Mouse (Mus musculus) cerebellum, adult 2 months (tissue): ENCODE data around the gene Pml. TPM values are rescaled to one million over a fixed set of nuclear protein-coding genes. Genes with fewer than 3 reads are reported as not detected.

Experiments
- DNase-seq, 2 experiments: peaks; one replicate each; pipeline ENCODE4 v3.0.0; 2021
- H3K27ac ChIP-seq: fragments of 200-500 bp; 2 replicates; pipeline ENCODE4 v1.5.1; 2012; ENCODE audit warnings: low read length, control low read depth, inconsistent platforms; ENCODE audit not compliant: insufficient read depth
- H3K27me3 ChIP-seq: fragments of 200-500 bp; 2 replicates; pipeline ENCODE4 v1.6.1; 2012; ENCODE audit warnings: inconsistent platforms, mild to moderate bottlenecking, low read length, moderate library complexity; ENCODE audit not compliant: control insufficient read depth, insufficient read depth
- H3K4me1 ChIP-seq: fragments of 200-500 bp; 2 replicates; pipeline ENCODE4 v1.6.1; 2011; ENCODE audit warnings: low read length; ENCODE audit not compliant: control insufficient read depth, insufficient read depth
- H3K4me3 ChIP-seq: fragments of 200-500 bp; replicated peaks from 2 replicates; pipeline ENCODE3; 2011; ENCODE audit warnings: mild to moderate bottlenecking, low read depth, low read length, control low read depth; ENCODE audit not compliant: insufficient read depth
- CTCF ChIP-seq: fragments of 200-500 bp; IDR thresholded peaks from 2 replicates; pipeline ENCODE4 v1.5.1; 2011; ENCODE audit warnings: low read depth, mild to moderate bottlenecking, control low read depth, low read length, moderate library complexity, borderline replicate concordance; ENCODE audit not compliant: insufficient read depth
- POLR2A ChIP-seq: fragments of 200-500 bp; IDR thresholded peaks from 2 replicates; pipeline ENCODE4 v1.6.1; 2011; ENCODE audit warnings: low read length, control low read depth, borderline replicate concordance; ENCODE audit not compliant: insufficient read depth
- WGBS: fragments of 180-500 bp; shearing (Covaris S2); methylation state at CpG from one replicate; pipeline ENCODE4 v1.1.7; 2018; 5-methylcytosine and 5-hydroxymethylcytosine counted together
- polyA plus RNA-seq: library from polyadenylated mRNA; depleted of rRNA; stranded (reverse); fragments of >200 nt; gene quantifications from 2 replicates; pipeline ENCODE4 v1.2.3, GENCODE M21; 2012

Pml gene
- polyA plus RNA-seq, 1 experiment, result 9.9 TPM

DNA sequence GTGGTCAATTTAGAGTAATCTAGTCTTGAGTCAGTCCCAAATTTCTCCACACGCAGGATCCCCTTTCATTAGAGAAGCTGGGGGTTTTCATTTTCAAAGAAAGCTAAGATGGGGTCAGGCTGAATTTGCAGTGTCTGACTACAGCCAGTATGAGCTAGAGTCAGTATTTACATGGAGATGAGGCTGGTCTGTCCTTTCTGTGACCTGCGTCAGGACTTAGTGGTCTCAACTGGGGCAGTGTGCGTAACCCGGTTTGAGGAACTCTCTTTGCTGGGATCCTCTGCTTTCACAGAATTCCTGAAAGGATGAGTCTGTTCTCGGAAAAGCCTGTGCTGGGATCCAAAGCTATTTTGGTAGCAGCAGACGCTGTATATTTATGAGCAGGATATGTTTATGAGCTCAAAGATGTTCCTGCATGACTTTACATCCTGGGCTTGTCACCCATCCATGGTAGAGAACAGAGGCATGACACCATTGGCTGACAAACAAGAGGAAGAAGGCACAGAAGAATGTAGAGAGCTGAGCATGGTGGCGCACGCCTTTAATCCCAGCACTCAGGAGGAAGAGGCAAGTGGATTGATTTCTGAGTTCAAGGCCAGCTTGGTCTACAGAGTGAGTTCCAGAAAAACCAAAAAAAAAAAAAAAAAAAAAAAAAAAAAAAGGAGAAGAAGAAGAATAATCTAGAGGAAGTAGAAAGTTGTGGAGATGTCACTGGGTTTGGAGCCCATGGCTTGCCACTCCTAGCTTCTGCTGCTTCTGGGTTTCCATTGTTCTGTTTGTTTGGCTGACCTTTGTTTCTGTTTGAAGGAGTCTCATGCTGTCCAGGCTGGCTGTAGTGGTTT, 39.9 kb downstream of the Pml start:
- Histone ChIP-seq H3K27ac (no peak overlapping the region), H3K4me3 (no peak overlapping the region), H3K27me3 (no peaks in the 10 kb centered on the region), H3K4me1 (0 out of 2 replicates have a peak, but pooled peaks cover 4% of the 10 kb centered on the region)
- WGBS, result 96% methylated on average over 8 of the region's 8 CpGs
- no peak for DNase-seq
- TF ChIP-seq CTCF (no peak), POLR2A (no peak)

- 40% methylated on average over 7 of the region's 7 CpGs for WGBS
- Histone ChIP-seq H3K27me3 (no peaks in the 10 kb centered on the region), H3K27ac (no peak overlapping the region), H3K4me1 (peaks cover 4% of the 10 kb centered on the region; the same call in 1 of the 2 replicates), H3K4me3 (no peak overlapping the region)
- peak in 1 of 2 experiments; percentile 16 for DNase-seq
- TF ChIP-seq POLR2A, result no peak
- no peak for TF ChIP-seq CTCF
Observed at GRCm38 (mm10) chr9:58206013-58206412, 43.6 kb downstream of the Pml start.

DNA sequence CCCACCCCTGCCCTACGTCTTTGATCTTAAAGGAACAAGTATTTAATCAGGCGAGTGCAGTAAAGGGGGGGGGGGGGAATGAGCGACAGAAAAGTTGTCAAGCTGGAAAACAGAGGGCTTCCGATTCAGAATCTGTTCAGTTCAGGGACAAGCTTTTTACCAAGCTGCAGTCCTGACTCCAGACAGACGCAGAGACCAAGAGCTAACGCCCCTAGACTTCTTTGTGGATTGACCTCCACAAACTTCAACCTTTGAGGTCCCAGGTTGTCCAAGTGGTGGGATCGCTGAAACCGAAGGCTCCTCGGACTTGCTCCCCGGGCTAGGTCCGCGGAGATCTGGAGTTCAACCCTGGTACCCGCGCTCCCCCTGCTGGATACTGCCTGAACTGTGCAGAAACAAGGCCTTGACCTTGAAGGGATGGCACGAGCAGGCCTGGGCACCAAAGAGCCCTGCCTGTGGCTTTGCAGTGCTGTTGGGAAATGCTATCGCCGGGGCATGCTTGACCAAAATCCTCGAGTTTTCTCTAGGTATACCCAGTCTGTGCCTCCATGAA, 45.1 kb downstream of the Pml start:
- TF ChIP-seq CTCF (peak; percentile 99), POLR2A (no peak)
- peak; percentile 83 to 93 for DNase-seq
- Histone ChIP-seq H3K4me1 (peaks cover 4% of the 10 kb centered on the region; the same call in 1 of the 2 replicates), H3K4me3 (no peak overlapping the region), H3K27me3 (no peaks in the 10 kb centered on the region), H3K27ac (no peak overlapping the region)
- 5% methylated on average over 18 of the region's 18 CpGs for WGBS

- WGBS, result 45% methylated on average over 42 of the region's 42 CpGs
- peak; percentile 27 to 42 for DNase-seq
- 0 out of 2 replicates have a peak, but pooled peaks have one; percentile 19 for TF ChIP-seq CTCF
- TF ChIP-seq POLR2A, result no peak
- Histone ChIP-seq H3K4me3 (no peak within 1 kb of the TSS), H3K27ac (no peak within 1 kb of the TSS), H3K27me3 (no peaks in the 10 kb centered on the region), H3K4me1 (peaks cover 5% of the 10 kb centered on the region)
Observed at GRCm38 (mm10) chr9:58203516-58204447, 45.8 kb downstream of the Pml start, which contains the start of the genes Islr and Islr2. Islr (minus strand) TSS chr9:58204306. Islr2 (minus strand) TSS chr9:58204319.

DNA sequence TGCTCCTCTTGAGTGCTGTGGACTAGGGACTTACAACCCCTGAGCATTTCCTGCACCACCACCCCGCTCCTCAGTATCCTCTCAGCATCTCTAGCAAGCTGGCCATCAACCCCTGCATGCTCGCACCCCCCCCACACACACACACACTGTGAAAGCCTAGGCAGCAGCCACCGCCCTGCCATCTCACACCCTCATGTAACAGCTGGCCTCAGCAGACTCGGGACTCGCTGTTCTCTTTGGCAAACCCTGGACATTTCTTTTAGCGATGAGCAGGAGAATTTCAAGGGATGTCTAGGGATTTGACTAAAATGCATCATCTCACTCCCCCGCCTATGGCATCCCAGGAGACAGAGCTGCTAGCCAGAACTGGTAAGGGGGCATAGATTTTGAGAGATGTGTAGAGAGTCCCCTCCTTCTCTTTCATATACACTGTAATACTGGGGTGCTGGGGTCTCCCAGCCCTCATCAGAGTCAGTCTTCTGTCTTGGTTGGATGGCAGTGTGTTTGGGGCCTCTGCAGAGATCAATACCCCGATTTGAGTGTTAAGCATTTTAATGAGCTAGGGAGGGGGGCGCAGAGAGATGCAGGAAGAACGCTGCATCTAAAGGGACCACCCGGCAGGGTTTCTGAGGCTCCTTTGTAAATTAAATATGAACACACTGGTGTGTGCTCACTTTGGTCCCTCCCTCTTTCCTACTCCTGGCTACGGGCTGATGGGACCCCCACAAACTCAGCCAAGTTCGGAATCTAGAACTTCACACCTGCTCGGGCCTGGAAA, 46.7 kb downstream of the Pml start:
- Histone ChIP-seq H3K27me3 (no peaks in the 10 kb centered on the region), H3K4me1 (peaks cover 14% of the 10 kb centered on the region), H3K27ac (no peak overlapping the region), H3K4me3 (no peak overlapping the region)
- no peak for DNase-seq
- no peak for TF ChIP-seq CTCF
- TF ChIP-seq POLR2A, result no peak
- 69% methylated on average over 14 of the region's 14 CpGs for WGBS

DNA sequence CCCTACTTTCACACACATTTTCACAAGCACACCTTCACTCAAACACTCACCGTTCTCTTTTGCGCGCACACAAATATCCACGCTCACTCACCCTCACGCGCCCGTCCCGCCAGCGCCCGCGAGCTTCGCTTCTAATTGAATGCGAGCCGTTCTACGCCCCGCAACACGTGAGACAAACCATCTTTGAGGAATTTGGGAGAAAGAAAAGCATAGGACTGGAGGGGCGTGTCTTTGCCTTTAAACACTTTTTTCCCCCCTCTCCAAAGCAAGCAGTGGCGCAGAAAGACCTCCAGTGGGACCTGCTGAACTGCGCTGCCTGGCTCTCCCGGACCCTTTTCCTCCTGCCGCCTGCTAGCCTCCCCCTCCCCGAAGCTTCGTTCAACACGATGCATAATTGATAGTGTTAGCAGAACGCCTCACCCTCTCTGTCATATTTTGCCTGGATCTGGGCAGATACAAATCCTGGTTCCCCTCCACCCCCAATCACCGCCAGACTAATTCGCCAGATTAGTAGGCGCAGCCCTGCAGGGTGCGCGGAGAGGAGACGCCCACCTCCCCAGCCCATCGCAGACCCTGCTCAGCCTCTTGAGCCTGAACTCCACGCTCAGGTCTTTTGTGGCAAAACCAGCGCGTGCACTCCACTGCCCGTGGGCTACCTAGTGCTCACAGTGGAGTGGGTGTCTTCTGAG, 47.6 kb downstream of the Pml start:
- peaks cover 15% of the 10 kb centered on the region for H3K4me1 ChIP-seq
- no peak for DNase-seq
- no peaks in the 10 kb centered on the region for H3K27me3 ChIP-seq
- no peak overlapping the region for H3K4me3 ChIP-seq
- TF ChIP-seq POLR2A, result no peak
- TF ChIP-seq CTCF, result no peak
- 17% methylated on average over 37 of the region's 37 CpGs for WGBS
- no peak overlapping the region for H3K27ac ChIP-seq
